ENCODE assay signal across 23 mouse cellular contexts in genomic region chr3:60281959-60282495, GRCm38 (mm10).
"Had no signal": no experiment of that assay in that cellular context is flagged by ENCODE, and none has a peak within 500 bp of the region (broad histone marks: within the 10 kb centered on the region; RNA-seq: fewer than 3 reads in every experiment).

No protein-coding gene starts in this region.

- H3K27ac ChIP-seq: kidney, postnatal 0 days; layer of hippocampus, adult 2 months; limb, embryonic 10.5 days; limb, embryonic 13.5 days; liver, embryonic 12.5 days; liver, embryonic 15.5 days; macrophage; midbrain, embryonic 12.5 days; midbrain, embryonic 15.5 days; neural tube, embryonic 12.5 days; neural tube, embryonic 15.5 days; stomach, postnatal 0 days had no signal

- H3K9ac ChIP-seq: limb, embryonic 13.5 days; liver, embryonic 12.5 days; liver, embryonic 15.5 days; midbrain, embryonic 12.5 days; midbrain, embryonic 15.5 days; neural tube, embryonic 12.5 days; neural tube, embryonic 15.5 days had no signal

- H3K4me1 ChIP-seq: limb, embryonic 10.5 days; limb, embryonic 13.5 days; liver, embryonic 12.5 days; liver, embryonic 15.5 days; midbrain, embryonic 12.5 days; midbrain, embryonic 15.5 days; neural tube, embryonic 12.5 days; neural tube, embryonic 15.5 days had no signal

- H3K4me2 ChIP-seq: limb, embryonic 13.5 days; liver, embryonic 12.5 days; liver, embryonic 15.5 days; midbrain, embryonic 12.5 days; midbrain, embryonic 15.5 days; neural tube, embryonic 12.5 days; neural tube, embryonic 15.5 days had no signal

- H3K4me3 ChIP-seq: layer of hippocampus, adult 2 months; limb, embryonic 10.5 days; limb, embryonic 13.5 days; liver, embryonic 12.5 days; liver, embryonic 15.5 days; midbrain, embryonic 12.5 days; midbrain, embryonic 15.5 days; neural tube, embryonic 12.5 days; neural tube, embryonic 15.5 days had no signal

- H3K9me3 ChIP-seq: limb, embryonic 10.5 days; limb, embryonic 13.5 days; liver, embryonic 12.5 days; liver, embryonic 15.5 days; midbrain, embryonic 12.5 days; midbrain, embryonic 15.5 days; neural tube, embryonic 12.5 days; neural tube, embryonic 15.5 days had no signal

- H3K27me3 ChIP-seq: limb, embryonic 13.5 days; liver, embryonic 12.5 days; liver, embryonic 15.5 days; midbrain, embryonic 12.5 days; midbrain, embryonic 15.5 days; neural tube, embryonic 12.5 days; neural tube, embryonic 15.5 days had no signal

- ATAC-seq: liver, embryonic 12.5 days; midbrain, embryonic 15.5 days had no signal

- DNase-seq: kidney, adult 2 months; kidney, postnatal 25 days; layer of hippocampus, adult 9-11 months; layer of hippocampus, postnatal 36 days; liver; right cerebral cortex, adult 18-20 months; right cerebral cortex, postnatal 14 days; right cerebral cortex, postnatal 4 days; thymus, adult 2 months; thymus, postnatal 14 days; thymus, postnatal 4 days had no signal

- H3K36me3 ChIP-seq: limb, embryonic 10.5 days; limb, embryonic 13.5 days; liver, embryonic 12.5 days; liver, embryonic 15.5 days; midbrain, embryonic 12.5 days; midbrain, embryonic 15.5 days; neural tube, embryonic 12.5 days; neural tube, embryonic 15.5 days had no signal
